Mouse (Mus musculus): ENCODE data around the gene Ppm1b.

Gene Ppm1b

DNA sequence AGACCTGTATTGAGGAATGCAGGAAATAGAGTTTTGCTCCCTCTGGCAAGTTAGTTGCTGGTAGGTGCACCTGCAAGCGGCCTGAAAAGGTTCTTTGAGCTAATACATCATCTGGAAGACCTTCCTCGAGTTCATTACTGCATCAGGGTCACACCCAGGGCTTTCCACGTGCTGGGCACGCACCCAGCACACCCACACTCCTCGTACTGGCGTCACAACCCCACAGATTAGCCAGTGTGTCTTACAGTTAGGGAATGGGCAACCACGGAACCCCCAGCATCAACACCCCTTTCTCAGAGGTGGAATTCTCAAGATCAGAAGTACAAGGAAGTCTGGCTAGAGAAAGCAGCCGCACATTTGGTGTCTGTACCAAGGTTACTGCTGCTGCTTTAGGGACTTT, 67.7 kb downstream of the Ppm1b start:
- DNase-seq (ENCODE audit: low spot score), result no peak

DNA sequence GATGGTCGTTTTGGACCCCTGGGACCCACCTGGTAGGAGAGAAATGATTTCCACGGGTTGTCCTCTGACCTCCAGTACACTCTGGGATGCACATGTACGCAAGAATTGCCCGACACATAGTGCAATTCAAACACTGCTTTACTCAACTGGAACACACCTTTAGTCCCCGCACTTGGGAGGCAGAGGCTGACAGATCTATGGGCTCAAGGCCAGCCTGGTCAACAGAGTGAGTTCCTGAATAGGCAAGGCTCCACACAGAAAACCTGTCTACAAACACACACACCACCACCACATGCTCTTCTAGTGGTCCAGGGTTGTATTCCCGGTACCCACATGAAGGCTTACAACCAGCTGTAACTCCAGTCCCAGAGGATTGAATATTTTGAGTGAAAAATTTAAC, 68.6 kb downstream of the Ppm1b start:
- no peak for DNase-seq (ENCODE audit: low spot score)

DNA sequence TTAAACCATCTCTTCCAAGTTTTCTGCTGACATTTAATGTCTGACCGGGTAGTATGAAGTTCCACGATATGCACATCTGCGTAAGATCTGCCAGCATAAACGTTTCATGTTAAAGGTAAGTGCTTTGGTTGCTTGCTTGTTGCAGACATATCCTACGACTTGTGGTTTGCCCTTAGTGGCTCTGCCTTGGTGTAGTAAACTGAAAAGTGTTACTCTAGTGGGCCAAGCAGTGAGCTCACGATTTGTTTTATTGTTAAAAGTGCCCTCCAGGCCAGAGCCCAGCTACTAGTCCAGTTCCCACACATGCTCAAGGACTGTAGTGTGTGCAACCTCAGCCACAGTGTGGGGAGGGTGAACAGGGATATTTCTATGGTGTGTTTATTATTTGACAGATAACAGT, 69.9 kb downstream of the Ppm1b start:
- no peak for DNase-seq (ENCODE audit: low spot score)

GRCm38 (mm10) chr17:85027247-85027646, 70.7 kb downstream of the Ppm1b start:
- no peak for DNase-seq (ENCODE audit: low spot score)

DNA sequence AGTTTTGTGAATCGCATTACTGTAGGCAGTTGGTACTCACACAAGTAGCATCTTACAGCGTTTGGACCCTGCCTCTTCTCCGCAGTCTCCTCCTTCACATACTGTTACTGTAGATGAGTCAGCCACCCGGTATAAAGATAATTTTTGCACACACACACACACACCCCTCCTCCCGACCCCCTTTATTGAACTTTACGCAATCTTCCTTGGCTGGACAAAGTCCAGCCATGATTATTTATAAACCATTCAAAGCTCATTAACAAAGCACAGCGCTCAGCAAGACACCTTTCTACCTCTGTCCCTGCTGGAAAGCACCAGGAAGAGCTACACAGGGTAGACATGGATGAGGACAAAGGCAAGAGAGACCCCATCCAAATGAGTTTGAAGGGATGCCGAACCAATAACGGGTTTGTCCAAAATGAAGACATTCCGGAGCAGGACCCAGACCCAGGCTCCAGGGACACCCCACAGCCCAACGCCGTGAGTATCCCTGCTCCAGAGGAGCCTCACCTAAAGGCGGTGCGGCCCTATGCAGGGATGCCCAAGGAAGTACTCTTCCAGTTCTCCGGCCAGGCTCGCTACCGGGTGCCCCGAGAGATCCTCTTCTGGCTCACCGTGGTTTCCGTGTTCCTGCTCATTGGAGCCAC, 71.7 kb downstream of the Ppm1b start, which contains the start of gene Slc3a1:
Gene Slc3a1 (plus strand): TSS at position 284 of the 647 bp plus-strand sequence.
- no peak for DNase-seq (ENCODE audit: low spot score)

DNA sequence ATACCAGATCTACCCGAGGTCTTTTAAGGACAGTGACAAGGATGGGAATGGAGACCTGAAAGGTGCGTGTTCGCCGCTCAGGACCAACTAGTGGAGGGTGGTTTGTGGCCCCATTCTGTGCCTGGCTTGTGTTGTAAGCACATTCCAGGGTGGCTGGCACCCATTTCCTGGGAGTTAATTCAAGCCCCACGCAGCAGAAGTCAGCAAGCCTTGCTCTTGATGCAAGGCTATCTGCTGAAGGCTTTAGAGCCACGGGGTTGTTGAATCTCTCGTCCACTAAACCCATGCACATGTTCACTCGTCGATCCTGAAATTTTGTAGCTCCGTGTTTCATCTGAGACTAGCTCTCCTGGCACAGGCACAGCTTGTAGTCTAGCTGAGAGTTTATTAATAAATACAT, 72.3 kb downstream of the Ppm1b start:
- DNase-seq (ENCODE audit: low spot score), result no peak

DNA sequence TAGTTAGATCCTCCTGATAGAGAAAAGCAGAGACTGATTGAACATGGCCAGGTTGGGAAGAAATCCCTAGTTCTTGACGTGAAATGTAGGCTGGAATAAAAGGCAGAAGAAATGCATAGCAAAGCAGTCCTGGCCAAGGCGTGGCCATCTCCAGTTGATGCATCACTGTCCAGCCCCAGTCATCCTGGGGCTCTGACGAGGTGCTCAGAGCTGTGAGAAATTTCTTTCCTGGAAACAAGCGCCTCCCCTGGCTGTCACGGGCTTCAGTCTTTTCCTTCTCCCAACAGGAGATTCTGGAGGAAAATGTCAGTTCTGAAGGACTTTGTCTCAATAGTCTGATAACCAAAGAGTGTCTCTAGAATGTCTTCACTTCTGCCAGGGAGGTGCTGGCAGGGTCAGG, 74.1 kb downstream of the Ppm1b start:
- DNase-seq (ENCODE audit: low spot score), result no peak

- DNase-seq (ENCODE audit: low spot score), result no peak
These were observed 76.5 kb downstream of the Ppm1b start for GRCm38 (mm10) chr17:85033087-85033486.

GRCm38 (mm10) chr17:85034068-85034467, 77.5 kb downstream of the Ppm1b start:
- no peak for DNase-seq (ENCODE audit: low spot score)

- no peak for DNase-seq (ENCODE audit: low spot score)
These were observed 81.3 kb downstream of the Ppm1b start for GRCm38 (mm10) chr17:85037855-85038254.

GRCm38 (mm10) chr17:85038311-85038710, 81.8 kb downstream of the Ppm1b start:
- DNase-seq (ENCODE audit: low spot score), result no peak

DNA sequence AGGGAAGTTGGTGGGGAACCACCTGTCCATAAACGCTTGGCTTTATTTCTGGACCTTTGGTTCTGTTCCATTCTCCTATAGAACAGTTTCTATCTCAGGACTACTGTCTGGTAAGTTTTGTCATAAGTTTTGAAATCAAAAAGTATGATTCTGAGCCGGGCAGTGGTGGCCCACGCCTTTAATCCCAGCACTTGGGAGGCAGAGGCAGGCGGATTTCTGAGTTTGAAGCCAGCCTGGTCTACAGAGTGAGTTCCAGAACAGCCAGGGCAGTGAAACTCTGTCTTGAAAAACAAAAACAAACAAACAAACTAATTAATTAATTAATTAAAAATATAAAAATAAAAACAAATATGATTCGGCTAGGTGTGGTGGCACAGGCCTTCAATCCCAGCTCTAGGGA, 82.2 kb downstream of the Ppm1b start:
- no peak for DNase-seq (ENCODE audit: low spot score)

GRCm38 (mm10) chr17:85040913-85041312, 84.4 kb downstream of the Ppm1b start:
- no peak for DNase-seq (ENCODE audit: low spot score)

- no peak for DNase-seq (ENCODE audit: low spot score)
These were observed 85.9 kb downstream of the Ppm1b start for GRCm38 (mm10) chr17:85042419-85042818.

- DNase-seq (ENCODE audit: low spot score), result no peak
These were observed 86.9 kb downstream of the Ppm1b start for GRCm38 (mm10) chr17:85043404-85043816.

DNA sequence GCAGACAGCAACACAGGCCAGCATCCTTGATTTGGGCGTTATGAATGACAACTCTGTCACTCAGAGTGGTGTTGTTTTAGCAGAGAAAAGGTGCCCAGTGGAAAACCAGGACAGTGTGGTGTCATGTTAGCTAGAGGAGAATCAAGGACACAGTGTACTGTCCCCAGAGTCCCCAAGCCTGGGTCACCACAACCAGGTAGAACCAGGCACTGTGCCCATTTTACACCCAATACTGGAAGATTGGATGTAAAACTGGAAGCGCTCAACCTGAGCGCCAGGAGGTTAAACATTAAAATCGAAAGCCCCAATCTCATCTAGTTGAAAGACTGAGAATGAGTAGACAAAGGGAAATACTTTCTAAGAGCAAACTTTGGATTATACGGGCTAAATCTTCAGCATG, 87.9 kb downstream of the Ppm1b start:
- DNase-seq (ENCODE audit: low spot score), result no peak

GRCm38 (mm10) chr17:85045160-85045559, 88.6 kb downstream of the Ppm1b start:
- no peak for DNase-seq (ENCODE audit: low spot score)

GRCm38 (mm10) chr17:85048379-85048778, 91.8 kb downstream of the Ppm1b start:
- no peak for DNase-seq (ENCODE audit: low spot score)

- no peak for DNase-seq (ENCODE audit: low spot score)
These were observed 101.7 kb downstream of the Ppm1b start for GRCm38 (mm10) chr17:85058276-85058675.

DNA sequence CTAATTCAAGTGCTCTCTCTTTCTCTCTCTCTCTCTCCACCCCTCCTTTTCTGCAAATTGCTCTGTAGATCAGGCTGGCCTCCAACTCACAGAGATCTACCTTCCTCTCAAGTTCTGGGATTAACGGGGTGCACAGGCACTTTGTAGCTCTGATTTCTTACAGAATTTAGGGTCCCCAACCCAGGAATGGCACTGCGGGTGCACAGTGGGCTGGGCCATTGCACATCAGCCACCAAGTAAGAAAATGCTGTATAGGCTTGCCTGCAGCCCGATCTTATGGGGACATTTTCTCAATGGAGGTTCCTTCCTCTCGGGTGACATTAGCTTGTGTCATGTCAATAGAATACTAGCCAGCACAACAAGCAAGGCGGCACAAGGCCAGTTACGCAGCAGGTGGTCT, 102.6 kb downstream of the Ppm1b start:
- no peak for DNase-seq (ENCODE audit: low spot score)

DNA sequence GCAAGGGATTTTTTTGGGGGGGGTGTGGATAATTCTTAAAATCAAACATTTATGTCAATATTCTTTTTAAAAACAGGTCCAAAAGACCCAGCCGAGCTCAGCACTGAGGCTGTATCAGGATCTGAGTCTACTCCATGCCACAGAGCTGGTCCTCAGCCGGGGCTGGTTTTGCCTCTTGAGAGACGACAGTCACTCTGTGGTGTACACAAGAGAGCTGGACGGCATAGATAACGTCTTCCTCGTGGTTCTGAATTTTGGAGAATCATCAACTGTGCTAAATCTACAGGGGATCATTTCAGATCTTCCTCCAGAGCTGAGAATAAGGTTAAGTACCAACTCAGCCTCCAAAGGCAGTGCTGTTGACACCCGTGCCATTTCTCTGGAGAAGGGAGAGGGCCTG, 107.0 kb downstream of the Ppm1b start:
- DNase-seq (ENCODE audit: low spot score), result no peak

DNA sequence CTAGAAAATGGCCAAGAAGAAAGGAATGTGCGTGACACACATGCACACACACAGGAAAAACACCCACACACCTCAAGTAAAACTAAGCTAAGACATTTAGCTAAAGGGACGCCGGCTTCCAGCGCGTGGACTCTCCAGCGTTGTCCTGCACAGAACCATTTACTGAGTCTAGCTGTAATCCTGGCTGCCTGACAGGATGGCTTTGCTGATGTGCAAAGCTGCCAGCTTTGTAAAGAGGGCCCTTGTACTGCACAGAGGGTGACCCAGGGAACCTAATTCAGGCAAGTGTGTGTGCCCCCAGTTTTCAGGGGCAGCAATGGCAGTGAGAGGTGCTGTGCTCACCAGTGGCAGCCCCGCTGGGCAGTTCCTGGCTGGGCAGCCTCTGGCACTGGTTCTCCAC, 110.8 kb downstream of the Ppm1b start:
- no peak for DNase-seq (ENCODE audit: low spot score)

- DNase-seq (ENCODE audit: low spot score), result no peak
These were observed 114.1 kb downstream of the Ppm1b start for GRCm38 (mm10) chr17:85070658-85071057.

GRCm38 (mm10) chr17:85071088-85071775, 114.7 kb downstream of the Ppm1b start:
- DNase-seq (ENCODE audit: low spot score), result no peak

Data from ovary, postnatal 14 days (tissue).